Mouse (Mus musculus): Measurements from ENCODE around the gene Mrpl9. TPM values are rescaled to one million over a fixed set of nuclear protein-coding genes. Genes with fewer than 3 reads are reported as not detected.

Gene Mrpl9
- total RNA-seq, 4 experiments from 2014 or later = 57.4 to 69.0 (median 61.9) TPM

- DNase-seq (ENCODE audit: low spot score) = no peak
Observed at GRCm38 (mm10) chr3:94465632-94466430, 22.7 kb downstream of the Mrpl9 start.

- DNase-seq (ENCODE audit: low spot score) = no peak
Observed at GRCm38 (mm10) chr3:94468931-94469330, 25.8 kb downstream of the Mrpl9 start.

- peak; percentile 5 for DNase-seq (ENCODE audit: low spot score)
Observed at GRCm38 (mm10) chr3:94472447-94473114, 29.5 kb downstream of the Mrpl9 start.

GRCm38 (mm10) chr3:94473115-94473505, 30.0 kb downstream of the Mrpl9 start:
- no peak for DNase-seq (ENCODE audit: low spot score)

GRCm38 (mm10) chr3:94473567-94474232, 30.6 kb downstream of the Mrpl9 start:
- no peak for DNase-seq (ENCODE audit: low spot score)

GRCm38 (mm10) chr3:94476301-94477035, 33.4 kb downstream of the Mrpl9 start:
- DNase-seq (ENCODE audit: low spot score) = no peak

GRCm38 (mm10) chr3:94477444-94477843, 34.3 kb downstream of the Mrpl9 start:
- DNase-seq (ENCODE audit: low spot score) = no peak

- DNase-seq (ENCODE audit: low spot score) = no peak
Observed at GRCm38 (mm10) chr3:94477981-94478422, 34.9 kb downstream of the Mrpl9 start, which contains the start of gene Celf3. Gene Celf3, plus strand, starts transcription at chr3:94478295.

- no peak for DNase-seq (ENCODE audit: low spot score)
Observed at GRCm38 (mm10) chr3:94478591-94479169, 35.6 kb downstream of the Mrpl9 start.

- no peak for DNase-seq (ENCODE audit: low spot score)
Observed at GRCm38 (mm10) chr3:94479564-94479963, 36.4 kb downstream of the Mrpl9 start.

- DNase-seq (ENCODE audit: low spot score) = no peak
Observed at GRCm38 (mm10) chr3:94480291-94480884, 37.3 kb downstream of the Mrpl9 start, which contains the start of gene Riiad1. Gene Riiad1, minus strand, starts transcription at chr3:94480341.

GRCm38 (mm10) chr3:94481429-94481828, 38.3 kb downstream of the Mrpl9 start:
- no peak for DNase-seq (ENCODE audit: low spot score)

- DNase-seq (ENCODE audit: low spot score) = peak; percentile 16
Observed at GRCm38 (mm10) chr3:94482764-94483385, 39.8 kb downstream of the Mrpl9 start.

- DNase-seq (ENCODE audit: low spot score) = no peak
Observed at GRCm38 (mm10) chr3:94483790-94484439, 40.8 kb downstream of the Mrpl9 start.

- DNase-seq (ENCODE audit: low spot score) = no peak
Observed at GRCm38 (mm10) chr3:94485922-94486321, 42.8 kb downstream of the Mrpl9 start.

- DNase-seq (ENCODE audit: low spot score) = no peak
Observed at GRCm38 (mm10) chr3:94487581-94487980, 44.5 kb downstream of the Mrpl9 start.

- DNase-seq (ENCODE audit: low spot score) = no peak
Observed at GRCm38 (mm10) chr3:94497162-94497561, 54.0 kb downstream of the Mrpl9 start.
